Comparison of ENCODE assay signal across 8 mouse cellular contexts in the genomic region with DNA sequence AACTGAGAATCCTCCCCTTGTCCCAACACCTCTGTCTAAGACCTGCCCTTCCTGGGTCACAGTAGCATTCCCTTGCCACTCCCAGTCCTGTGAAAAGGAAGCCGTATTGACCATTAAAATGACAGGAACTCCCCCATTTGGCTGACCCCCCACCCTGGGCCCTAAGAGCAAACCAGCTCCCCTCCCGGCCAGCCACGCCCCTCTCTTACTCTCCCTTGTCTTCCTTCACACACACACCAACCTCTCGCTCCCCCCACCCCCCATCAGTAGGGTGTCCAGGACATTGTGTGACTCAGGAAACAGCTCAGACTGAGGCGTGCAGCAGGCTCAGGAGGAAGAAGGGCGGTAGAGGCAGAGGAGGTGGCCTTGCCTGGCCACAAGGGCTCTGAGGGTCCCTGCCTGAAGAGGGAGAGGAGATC. TPM values are rescaled to one million over a fixed set of nuclear protein-coding genes. Genes with fewer than 3 reads are reported as not detected.
A peak's percentile ranks its signal among the peaks of the same experiment; 100 is the strongest.
DNase-seq lines count a peak whose midpoint lies in the region; ATAC-seq lines count a peak whose summit lies in the region.

A gene (plus strand): TSS at position 266 of the 419 bp plus-strand sequence.

- no peaks in the 10 kb centered on the region for H3K9me3 ChIP-seq in forebrain, embryonic 14.5 days (replicated peaks; ENCODE audit: control insufficient read depth, low read length)
- no peaks in the 10 kb centered on the region for H3K9me3 ChIP-seq in hindbrain, embryonic 11.5 days (ENCODE audit: control insufficient read depth, low read length)
- no peaks in the 10 kb centered on the region for H3K9me3 ChIP-seq in limb, embryonic 15.5 days
- no peaks in the 10 kb centered on the region for H3K9me3 ChIP-seq in neural tube, embryonic 11.5 days (ENCODE audit: control insufficient read depth, low read length)

- no peak within 1 kb of the TSS for H3K4me3 ChIP-seq in forebrain, embryonic 14.5 days (ENCODE audit: low read depth, low read length)
- H3K4me3 ChIP-seq in hindbrain, embryonic 11.5 days (ENCODE audit: low read depth, low read length) = no peak within 1 kb of the TSS
- peak within 1 kb of the TSS; percentile 9; the same call in 1 of the 2 replicates for H3K4me3 ChIP-seq in limb, embryonic 15.5 days
- no peak within 1 kb of the TSS for H3K4me3 ChIP-seq in neural tube, embryonic 11.5 days (ENCODE audit: low read depth, low read length)

- no peak within 1 kb of the TSS for H3K4me2 ChIP-seq in forebrain, embryonic 14.5 days (ENCODE audit: low read length)
- H3K4me2 ChIP-seq in hindbrain, embryonic 11.5 days (replicated peaks; ENCODE audit: low read depth, low read length) = no peak within 1 kb of the TSS
- H3K4me2 ChIP-seq in limb, embryonic 15.5 days = 0 out of 2 replicates have a peak within 1 kb of the TSS, but pooled peaks have one; percentile 7
- H3K4me2 ChIP-seq in neural tube, embryonic 11.5 days (ENCODE audit: low read depth) = no peak within 1 kb of the TSS

- no peak for DNase-seq in layer of hippocampus, postnatal 14 days (ENCODE audit: low spot score in 2 of 2)
- DNase-seq in layer of hippocampus, adult 11-12 months (ENCODE audit: low spot score) = no peak
- no peak for DNase-seq in forebrain, embryonic 14.5 days (ENCODE audit: low spot score)
- DNase-seq in hindbrain, embryonic 11.5 days (ENCODE audit: low spot score) = peak; percentile 17
- DNase-seq in neural tube, embryonic 11.5 days (ENCODE audit: low spot score) = peak; percentile 25
- DNase-seq in right cerebral cortex, postnatal 36 days (ENCODE audit: low spot score in 2 of 2) = no peak

- no peaks in the 10 kb centered on the region for H3K27me3 ChIP-seq in forebrain, embryonic 14.5 days (replicated peaks; ENCODE audit: control insufficient read depth, insufficient read depth, low read length)
- 0 out of 2 replicates have a peak, but pooled peaks cover 2% of the 10 kb centered on the region for H3K27me3 ChIP-seq in hindbrain, embryonic 11.5 days (ENCODE audit: control insufficient read depth, insufficient read depth, low read length)
- H3K27me3 ChIP-seq in limb, embryonic 15.5 days = 0 out of 2 replicates have a peak, but pooled peaks cover 20% of the 10 kb centered on the region
- H3K27me3 ChIP-seq in neural tube, embryonic 11.5 days (ENCODE audit: control insufficient read depth, insufficient read depth, low read length) = no peaks in the 10 kb centered on the region

- H3K4me1 ChIP-seq in forebrain, embryonic 14.5 days (ENCODE audit: control insufficient read depth, insufficient read depth, low read length) = no peaks in the 10 kb centered on the region
- H3K4me1 ChIP-seq in hindbrain, embryonic 11.5 days (replicated peaks; ENCODE audit: control insufficient read depth, insufficient read depth, low read length) = peaks cover 3% of the 10 kb centered on the region; the same call in 1 of the 2 replicates
- peaks cover 13% of the 10 kb centered on the region for H3K4me1 ChIP-seq in limb, embryonic 15.5 days
- no peaks in the 10 kb centered on the region for H3K4me1 ChIP-seq in neural tube, embryonic 11.5 days (ENCODE audit: control insufficient read depth, insufficient read depth, low read length)

- no peak for ATAC-seq in forebrain, embryonic 14.5 days
- no peak; the same call in 1 of the 2 replicates for ATAC-seq in hindbrain, embryonic 11.5 days (ENCODE audit: low FRiP score)
- no peak for ATAC-seq in limb, embryonic 15.5 days (ENCODE audit: insufficient number of reproducible peaks, low FRiP score, low TSS enrichment, low read depth)
- no peak for ATAC-seq in neural tube, embryonic 11.5 days (ENCODE audit: insufficient read depth, low FRiP score, low TSS enrichment)
- no peak for ATAC-seq in CD4-positive, CD25-positive, alpha-beta regulatory T cell, adult 4 months

- H3K9ac ChIP-seq in forebrain, embryonic 14.5 days (ENCODE audit: low read length) = no peak within 1 kb of the TSS
- H3K9ac ChIP-seq in hindbrain, embryonic 11.5 days (ENCODE audit: low read depth, low read length) = peak within 1 kb of the TSS; percentile 47; the same call in 1 of the 2 replicates
- H3K9ac ChIP-seq in limb, embryonic 15.5 days = no peak within 1 kb of the TSS
- H3K9ac ChIP-seq in neural tube, embryonic 11.5 days (ENCODE audit: low read length) = peak within 1 kb of the TSS; percentile 16; the same call in 1 of the 2 replicates

- H3K36me3 ChIP-seq in forebrain, embryonic 14.5 days (ENCODE audit: control insufficient read depth, insufficient read depth, low read length) = no peaks in the 10 kb centered on the region
- H3K36me3 ChIP-seq in hindbrain, embryonic 11.5 days (ENCODE audit: control insufficient read depth, insufficient read depth, low read length) = no peaks in the 10 kb centered on the region
- H3K36me3 ChIP-seq in limb, embryonic 15.5 days = no peaks in the 10 kb centered on the region
- H3K36me3 ChIP-seq in neural tube, embryonic 11.5 days (ENCODE audit: control insufficient read depth, insufficient read depth, low read length) = no peaks in the 10 kb centered on the region

- 0 out of 2 replicates have a peak within 1 kb of the TSS, but pooled peaks have one; percentile 5 for H3K27ac ChIP-seq in forebrain, embryonic 14.5 days (ENCODE audit: low read depth, low read length)
- H3K27ac ChIP-seq in hindbrain, embryonic 11.5 days (ENCODE audit: low read depth, low read length) = 0 out of 2 replicates have a peak within 1 kb of the TSS, but pooled peaks have one; percentile 42
- H3K27ac ChIP-seq in limb, embryonic 15.5 days = no peak within 1 kb of the TSS; the same call in 1 of the 2 replicates
- peak within 1 kb of the TSS; percentile 6; the same call in 1 of the 2 replicates for H3K27ac ChIP-seq in neural tube, embryonic 11.5 days (ENCODE audit: low read depth, low read length)

- 21% methylated on average over 6 of the region's 6 CpGs for WGBS in forebrain, embryonic 14.5 days
- 15% methylated on average over 6 of the region's 6 CpGs for WGBS in hindbrain, embryonic 11.5 days
- WGBS in limb, embryonic 15.5 days = 10% methylated on average over 6 of the region's 6 CpGs
- WGBS in neural tube, embryonic 11.5 days = 6% methylated on average over 6 of the region's 6 CpGs

RNA-seq across cellular contexts. Expression of the gene that starts here (rescaled TPM):
- 10 to 100 TPM; 12.8 to 16.7 TPM for total RNA-seq in layer of hippocampus, postnatal 14 days (2021)
- polyA plus RNA-seq in forebrain, embryonic 14.5 days (2014; fragmentation: Nextera tagmentation; extraction: Ambion mirVana) = 4.1 and 6.0 TPM in 2 replicates
- 9.6 and 11.6 TPM in 2 replicates for polyA plus RNA-seq in hindbrain, embryonic 11.5 days (2014; fragmentation: Nextera tagmentation; extraction: Ambion mirVana)
- polyA plus RNA-seq in limb, embryonic 15.5 days (2015; fragmentation: Nextera tagmentation; extraction: Ambion mirVana) = 3.4 and 5.9 TPM in 2 replicates
- polyA plus RNA-seq in neural tube, embryonic 11.5 days (2014; fragmentation: Nextera tagmentation; extraction: Ambion mirVana) = 11.0 and 13.1 TPM in 2 replicates
- 1 to 10 TPM in 1 of 2 experiments, under 1 TPM in 1; 0.09 to 1.1 TPM for polyA plus RNA-seq in CD4-positive, CD25-positive, alpha-beta regulatory T cell, adult 4 months (2017; shearing (Covaris generic))

Comparison
In these comparisons a context has a peak if more than half of its experiments do, and no peak if none do; other contexts are left out.
1. DNase-seq: peak in hindbrain, embryonic 11.5 days (single experiment) and neural tube, embryonic 11.5 days (single experiment); none in layer of hippocampus, postnatal 14 days (0 of 2), layer of hippocampus, adult 11-12 months (single experiment), forebrain, embryonic 14.5 days (single experiment) and right cerebral cortex, postnatal 36 days (0 of 2).
2. H3K9ac ChIP-seq: peak in hindbrain, embryonic 11.5 days (single experiment) and neural tube, embryonic 11.5 days (single experiment); none in forebrain, embryonic 14.5 days (single experiment) and limb, embryonic 15.5 days (single experiment).